Mouse (Mus musculus) kidney, embryonic 16.5 days (tissue): Measurements from ENCODE around the gene Adam8. TPM values are rescaled to one million over a fixed set of nuclear protein-coding genes. Genes with fewer than 3 reads are reported as not detected.

Experiments
- ATAC-seq: fragments of 200-750 bp; cut with Nextera tagmentation; 2 replicates; pipeline ENCODE4 v1.8.0; 2017; ENCODE audit warnings: moderate TSS enrichment; ENCODE audit not compliant: low FRiP score, low TSS enrichment
- H3K27ac ChIP-seq: fragments of 300-500 bp; sonication (generic); 2 replicates; pipeline ENCODE4 v1.5.1; 2014; ENCODE audit warnings: low read length
- H3K27me3 ChIP-seq: fragments of 300-500 bp; sonication (generic); 2 replicates; pipeline ENCODE4 v1.6.1; 2014; ENCODE audit warnings: low read length, control low read depth, mixed read lengths; ENCODE audit not compliant: insufficient read depth
- H3K36me3 ChIP-seq: fragments of 300-500 bp; sonication (generic); 2 replicates; pipeline ENCODE4 v1.6.1; 2014; ENCODE audit warnings: low read length, control low read depth, mixed read lengths; ENCODE audit not compliant: insufficient read depth
- H3K4me1 ChIP-seq: fragments of 300-500 bp; sonication (generic); 2 replicates; pipeline ENCODE4 v1.6.1; 2014; ENCODE audit warnings: low read length, control low read depth, mixed read lengths; ENCODE audit not compliant: insufficient read depth
- H3K4me2 ChIP-seq: fragments of 300-500 bp; sonication (generic); replicated peaks from 2 replicates; pipeline ENCODE4 v1.6.1; 2014; ENCODE audit warnings: low read depth, low read length
- H3K4me3 ChIP-seq: fragments of 300-500 bp; sonication (generic); 2 replicates; pipeline ENCODE4 v1.5.1; 2014; ENCODE audit warnings: mild to moderate bottlenecking, low read length
- H3K9ac ChIP-seq: fragments of 300-500 bp; sonication (generic); replicated peaks from 2 replicates; pipeline ENCODE4 v1.6.1; 2014; ENCODE audit warnings: low read length
- H3K9me3 ChIP-seq: fragments of 300-500 bp; sonication (generic); 2 replicates; pipeline ENCODE4 v1.6.1; 2016; ENCODE audit warnings: low read length, control low read depth
- WGBS: fragments of 180-500 bp; shearing (Covaris S2); extraction: QIAGEN DNeasy Blood & Tissue Kit; methylation state at CpG from one replicate; pipeline ENCODE4 v1.1.7; 2014; 5-methylcytosine and 5-hydroxymethylcytosine counted together
- polyA plus RNA-seq: library from polyadenylated mRNA; unstranded; fragments of >200 nt; fragmentation: Nextera tagmentation; extraction: Ambion mirVana; gene quantifications from 2 replicates; pipeline ENCODE4 v1.2.1, GENCODE M21; 2015

Gene Adam8
- polyA plus RNA-seq, 1 experiment from 2014 or later: 1.8 TPM

DNA sequence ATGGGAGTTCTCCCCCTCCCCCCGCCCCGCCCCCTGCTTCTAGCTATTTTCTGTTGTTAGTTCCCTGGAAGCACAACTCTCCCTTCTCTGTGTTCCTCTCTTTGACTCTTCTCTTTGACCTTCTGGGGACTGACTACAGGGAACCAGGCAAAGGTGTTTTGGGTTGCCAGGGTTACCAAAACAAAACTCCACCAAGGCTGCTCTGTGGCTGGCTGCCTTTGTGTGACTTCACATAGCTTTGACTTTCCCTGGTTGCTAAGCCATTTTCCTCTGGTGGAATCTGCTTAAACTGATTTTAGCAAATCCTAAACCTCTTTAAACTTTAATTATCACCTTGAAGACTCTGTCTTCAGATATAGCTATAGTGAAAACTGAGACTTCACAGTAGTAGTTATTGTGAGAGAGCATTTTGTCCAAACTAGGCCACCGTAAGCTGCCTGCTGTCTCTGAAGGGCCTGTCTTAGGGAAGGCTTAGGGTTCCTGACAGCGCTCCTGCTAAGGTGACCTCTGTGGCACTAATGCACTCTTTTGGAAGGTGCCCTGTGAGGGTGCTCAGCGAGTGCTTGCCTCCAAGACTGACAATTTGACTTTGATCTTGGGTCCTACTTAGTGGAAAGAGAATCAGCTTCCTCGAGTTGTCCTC, 40.2 kb downstream of the Adam8 start:
- Histone ChIP-seq H3K9me3 (no peaks in the 10 kb centered on the region), H3K4me2 (no peak overlapping the region), H3K27me3 (peaks cover 2% of the 10 kb centered on the region; the same call in 1 of the 2 replicates), H3K9ac (no peak overlapping the region), H3K4me3 (no peak overlapping the region), H3K4me1 (0 out of 2 replicates have a peak, but pooled peaks cover 6% of the 10 kb centered on the region), H3K36me3 (no peaks in the 10 kb centered on the region), H3K27ac (no peak overlapping the region)
- 67% methylated on average over 6 of the region's 6 CpGs for WGBS
- ATAC-seq: no peak

- 5% methylated on average over 13 of the region's 16 CpGs for WGBS
- Histone ChIP-seq H3K9ac (peak overlapping the region; percentile 73), H3K4me2 (peak overlapping the region; percentile 91), H3K9me3 (no peaks in the 10 kb centered on the region), H3K4me3 (peak overlapping the region; percentile 67), H3K36me3 (no peaks in the 10 kb centered on the region), H3K27ac (peak overlapping the region; percentile 51; the same call in 1 of the 2 replicates), H3K4me1 (0 out of 2 replicates have a peak, but pooled peaks cover 6% of the 10 kb centered on the region), H3K27me3 (peaks cover 10% of the 10 kb centered on the region)
- ATAC-seq: peak; percentile 50; the same call in 1 of the 2 replicates
Observed at GRCm38 (mm10) chr7:139951079-139951478, 41.3 kb downstream of the Adam8 start.

DNA sequence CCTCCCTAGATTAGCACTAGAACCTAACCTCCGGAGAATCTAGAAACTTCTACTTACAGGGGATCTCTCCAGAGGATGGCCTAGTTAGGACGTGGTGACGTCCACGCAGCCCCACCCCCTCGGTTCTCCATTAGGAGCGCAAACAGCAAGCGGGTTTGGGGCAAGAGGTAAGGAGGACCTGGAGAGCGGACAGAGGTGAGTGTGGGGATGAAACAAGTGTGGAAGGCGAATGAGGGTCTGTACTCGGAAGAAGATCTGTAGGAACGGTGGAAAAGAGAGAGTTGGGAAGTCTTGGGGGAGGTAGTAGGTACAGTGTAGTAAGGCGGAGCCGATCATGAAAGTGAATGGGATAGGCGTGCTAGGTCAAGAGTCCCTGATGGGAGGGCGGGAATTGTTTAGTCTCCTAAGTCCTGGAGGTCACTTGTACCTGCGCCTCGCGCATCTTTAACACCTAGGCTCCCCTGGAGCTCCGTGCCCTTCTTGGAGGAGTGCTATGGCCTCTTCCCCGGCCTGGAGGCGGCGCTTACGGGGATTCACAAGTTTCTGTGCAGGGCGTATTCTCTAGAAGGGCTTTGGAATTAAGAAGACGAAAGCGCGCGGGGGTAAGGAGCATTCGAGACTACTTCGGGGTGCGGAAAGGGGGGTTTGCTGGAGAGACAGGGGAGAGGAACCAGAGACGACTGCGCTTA, 41.9 kb downstream of the Adam8 start:
- Histone ChIP-seq H3K27ac (peak overlapping the region; percentile 51), H3K4me3 (peak overlapping the region; percentile 67), H3K4me2 (peak overlapping the region; percentile 91), H3K27me3 (peaks cover 17% of the 10 kb centered on the region), H3K9me3 (no peaks in the 10 kb centered on the region), H3K4me1 (0 out of 2 replicates have a peak, but pooled peaks cover 6% of the 10 kb centered on the region), H3K9ac (peak overlapping the region; percentile 73), H3K36me3 (no peaks in the 10 kb centered on the region)
- ATAC-seq: peak; percentile 80
- WGBS: under 1% methylated on average over 33 of the region's 33 CpGs

DNA sequence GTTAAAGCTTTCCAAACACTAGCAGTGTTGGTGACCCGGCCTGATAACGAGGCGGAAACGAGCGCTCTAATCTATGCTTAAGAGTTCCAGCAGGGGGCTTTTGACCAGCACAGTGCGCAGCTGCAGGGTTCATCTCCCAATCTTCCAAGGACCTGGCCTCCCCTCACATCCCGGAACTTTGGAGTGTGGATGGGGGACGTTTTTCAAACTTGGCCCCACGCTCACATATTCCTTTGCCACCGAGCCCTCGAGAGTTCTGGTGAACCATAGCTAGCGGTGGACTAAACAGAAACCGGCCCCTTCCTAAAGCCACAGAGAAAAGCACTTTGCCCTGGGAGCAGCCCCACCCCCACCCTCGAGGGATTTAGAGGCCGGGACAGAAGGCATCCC, 42.5 kb downstream of the Adam8 start:
- Histone ChIP-seq H3K27me3 (peaks cover 22% of the 10 kb centered on the region), H3K27ac (peak overlapping the region; percentile 51), H3K9me3 (no peaks in the 10 kb centered on the region), H3K36me3 (no peaks in the 10 kb centered on the region), H3K9ac (peak overlapping the region; percentile 73), H3K4me1 (0 out of 2 replicates have a peak, but pooled peaks cover 6% of the 10 kb centered on the region), H3K4me2 (peak overlapping the region; percentile 91), H3K4me3 (peak overlapping the region; percentile 67)
- ATAC-seq: peak; percentile 86
- WGBS: under 1% methylated on average over 15 of the region's 15 CpGs

DNA sequence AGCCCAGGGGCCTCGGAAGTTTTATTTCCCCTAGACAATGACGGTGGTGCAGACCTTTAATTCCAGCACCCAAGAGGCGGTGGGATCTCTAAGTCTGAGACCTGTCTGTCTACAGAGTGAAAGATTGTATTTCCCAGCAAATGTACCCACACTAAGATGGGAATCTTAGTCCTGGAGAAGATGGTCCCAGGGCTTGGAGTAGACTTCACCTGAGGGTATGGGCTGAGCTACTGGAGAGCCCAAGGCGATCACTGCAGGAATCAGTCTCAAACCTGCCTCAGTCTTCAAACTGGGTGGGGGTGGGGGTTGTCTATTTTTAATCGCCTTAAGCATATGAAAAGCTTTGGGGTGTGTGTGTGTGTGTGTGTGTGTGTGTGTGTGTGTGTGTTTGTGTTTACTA, 46.3 kb downstream of the Adam8 start:
- Histone ChIP-seq H3K4me3 (no peak overlapping the region), H3K36me3 (no peaks in the 10 kb centered on the region), H3K4me1 (peaks cover 8% of the 10 kb centered on the region; the same call in 1 of the 2 replicates), H3K9ac (no peak overlapping the region), H3K9me3 (no peaks in the 10 kb centered on the region), H3K4me2 (no peak overlapping the region), H3K27ac (no peak overlapping the region), H3K27me3 (peaks cover 61% of the 10 kb centered on the region)
- no peak for ATAC-seq
- 30% methylated on average over 5 of the region's 5 CpGs for WGBS

DNA sequence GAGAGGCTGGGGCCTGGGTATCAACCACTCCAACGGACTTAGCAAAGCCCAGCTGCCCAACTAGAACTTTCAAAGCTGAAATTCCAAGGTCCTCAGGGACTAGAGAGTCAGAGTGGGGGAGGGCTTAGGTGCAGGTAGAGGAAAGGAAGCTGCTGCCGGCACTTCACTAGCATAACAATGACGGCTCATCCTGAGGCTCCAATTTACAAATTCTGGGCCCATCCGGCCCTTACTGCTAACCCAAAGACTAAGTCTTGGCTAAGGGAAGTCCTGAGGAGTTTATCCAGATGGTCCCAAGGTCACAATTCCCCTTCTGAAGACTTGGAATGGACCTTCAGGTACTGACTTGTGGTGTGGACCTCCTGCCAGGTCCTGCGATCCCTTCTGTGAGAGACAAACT, 46.8 kb downstream of the Adam8 start:
- peaks cover 64% of the 10 kb centered on the region for H3K27me3 ChIP-seq
- no peak overlapping the region for H3K9ac ChIP-seq
- no peak overlapping the region for H3K4me2 ChIP-seq
- 19% methylated on average over 5 of the region's 5 CpGs for WGBS
- H3K36me3 ChIP-seq: no peaks in the 10 kb centered on the region
- ATAC-seq: no peak
- H3K9me3 ChIP-seq: no peaks in the 10 kb centered on the region
- H3K27ac ChIP-seq: no peak overlapping the region
- H3K4me3 ChIP-seq: no peak overlapping the region
- H3K4me1 ChIP-seq: peaks cover 8% of the 10 kb centered on the region; the same call in 1 of the 2 replicates

DNA sequence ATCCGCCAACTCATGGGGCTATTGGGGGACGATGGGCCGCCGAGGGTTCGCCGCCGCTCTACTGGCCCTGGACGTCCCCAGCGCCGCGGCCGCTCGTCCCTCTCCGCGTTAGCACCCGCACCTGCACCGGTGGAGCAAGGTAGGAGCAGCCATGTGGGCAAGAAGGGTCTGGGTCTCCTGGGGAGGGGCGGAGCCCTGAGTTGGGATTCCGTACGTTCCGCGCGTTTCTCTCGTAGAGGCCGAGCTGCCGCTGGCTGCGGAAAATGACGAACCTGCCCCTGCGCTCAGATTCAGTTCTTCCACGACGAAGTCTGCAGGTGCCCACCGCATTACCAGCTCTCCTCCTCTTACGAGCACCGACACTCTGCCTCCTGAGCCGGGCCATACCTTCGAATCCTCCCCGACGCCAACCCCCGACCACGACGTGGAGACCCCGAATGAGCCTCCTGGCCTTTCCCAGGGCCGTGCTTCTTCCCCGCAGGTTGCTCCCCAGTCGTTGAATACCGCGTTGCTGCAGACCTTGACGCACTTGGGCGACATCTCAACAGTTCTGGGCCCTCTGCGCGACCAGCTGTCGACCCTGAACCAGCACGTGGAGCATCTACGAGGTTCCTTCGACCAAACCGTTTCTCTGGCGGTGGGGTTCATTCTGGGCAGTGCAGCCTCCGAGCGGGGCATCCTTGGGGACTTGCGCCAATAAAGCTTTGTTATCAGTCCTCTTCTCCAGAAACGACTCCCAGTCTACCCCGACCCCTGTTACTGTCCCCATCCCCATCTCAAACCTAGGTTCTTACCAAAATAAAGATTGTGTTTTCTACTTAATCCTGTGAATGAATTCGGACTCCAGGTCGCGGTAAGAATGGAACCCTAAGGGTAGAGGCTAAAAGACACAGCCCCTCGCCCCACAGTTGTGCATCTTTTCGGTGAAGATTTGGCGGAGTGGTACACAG, 47.8 kb downstream of the Adam8 start:
- Histone ChIP-seq H3K27ac (no peak overlapping the region), H3K4me3 (peak overlapping the region; percentile 41), H3K4me1 (peaks cover 8% of the 10 kb centered on the region; the same call in 1 of the 2 replicates), H3K36me3 (no peaks in the 10 kb centered on the region), H3K9me3 (no peaks in the 10 kb centered on the region), H3K27me3 (peaks cover 64% of the 10 kb centered on the region), H3K4me2 (peak overlapping the region; percentile 52), H3K9ac (0 out of 2 replicates have a peak overlapping the region, but pooled peaks have one; percentile 17)
- ATAC-seq: 0 out of 2 replicates have a peak, but pooled peaks have one; percentile 30
- WGBS: 3% methylated on average over 67 of the region's 68 CpGs

GRCm38 (mm10) chr7:139943674-139944281, 48.6 kb downstream of the Adam8 start, which contains the start of gene Utf1:
Gene Utf1, plus strand, starts transcription at chr7:139943789.
- H3K27ac ChIP-seq: no peak within 1 kb of the TSS
- no peaks in the 10 kb centered on the region for H3K9me3 ChIP-seq
- H3K4me2 ChIP-seq: peak within 1 kb of the TSS; percentile 52
- peak; percentile 71 for ATAC-seq
- 0 out of 2 replicates have a peak within 1 kb of the TSS, but pooled peaks have one; percentile 17 for H3K9ac ChIP-seq
- peaks cover 8% of the 10 kb centered on the region; the same call in 1 of the 2 replicates for H3K4me1 ChIP-seq
- H3K27me3 ChIP-seq: peaks cover 64% of the 10 kb centered on the region
- under 1% methylated on average over 58 of the region's 59 CpGs for WGBS
- peak within 1 kb of the TSS; percentile 41 for H3K4me3 ChIP-seq
- no peaks in the 10 kb centered on the region for H3K36me3 ChIP-seq
